Mouse (Mus musculus) kidney, adult 2 months (tissue): ENCODE measurements at regions not wholly inside any gene's neighbourhood (a gene's known extent, or its start where the extent isn't known, plus 50 kb on each side); places are given as distances from the start of the nearest gene placed in this dataset.

Experiments used
- CTCF ChIP-seq: fragments of 200-500 bp; conservative IDR thresholded peaks from 2 replicates; pipeline ENCODE4 v1.5.1; 2011; ENCODE audit warnings: low read depth, mild to moderate bottlenecking, control low read depth, low read length, moderate library complexity, mixed read lengths; ENCODE audit not compliant: insufficient read depth, insufficient read length
- POLR2A ChIP-seq: fragments of 200-500 bp; IDR thresholded peaks from one replicate; pipeline ENCODE4 v1.6.1; 2011; ENCODE audit warnings: low read depth, low read length, control low read depth

DNA sequence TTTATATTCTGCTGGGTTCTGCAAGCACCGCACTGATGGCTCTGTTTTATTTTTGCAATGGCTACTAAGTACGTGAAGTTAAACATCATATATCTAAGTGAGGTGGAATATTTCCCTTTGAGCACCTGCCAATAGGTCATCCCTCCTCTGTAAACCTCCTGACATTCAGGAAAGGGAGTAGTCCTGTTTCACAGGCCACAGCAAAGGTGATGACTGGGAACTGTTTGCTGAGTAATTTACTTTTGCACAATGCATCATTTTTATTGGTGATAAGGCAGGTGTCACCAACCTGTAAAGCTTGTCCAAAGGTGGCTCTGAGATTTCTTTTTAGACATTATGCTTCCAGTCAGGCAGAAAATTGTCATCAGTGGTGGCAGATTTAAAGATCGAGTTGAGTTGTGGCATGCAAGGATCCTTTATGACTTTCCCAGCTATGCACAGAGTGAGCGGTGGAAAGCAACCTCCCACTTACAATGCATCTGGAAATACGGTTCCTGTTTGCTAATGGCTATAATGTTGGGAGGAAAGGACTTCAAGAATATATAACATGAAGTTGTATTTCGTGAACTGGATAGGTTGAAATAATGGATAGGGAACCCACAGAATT, 1430.3 kb downstream of the 4930444P10Rik start:
- TF ChIP-seq CTCF (no peak), POLR2A (no peak)
